Mouse (Mus musculus): ENCODE data around the gene Sipa1l1. TPM values are rescaled to one million over a fixed set of nuclear protein-coding genes. Genes with fewer than 3 reads are reported as not detected.

The Sipa1l1 gene
- polyA plus RNA-seq, 1 experiment from 2014 or later = 23.8 TPM

DNA sequence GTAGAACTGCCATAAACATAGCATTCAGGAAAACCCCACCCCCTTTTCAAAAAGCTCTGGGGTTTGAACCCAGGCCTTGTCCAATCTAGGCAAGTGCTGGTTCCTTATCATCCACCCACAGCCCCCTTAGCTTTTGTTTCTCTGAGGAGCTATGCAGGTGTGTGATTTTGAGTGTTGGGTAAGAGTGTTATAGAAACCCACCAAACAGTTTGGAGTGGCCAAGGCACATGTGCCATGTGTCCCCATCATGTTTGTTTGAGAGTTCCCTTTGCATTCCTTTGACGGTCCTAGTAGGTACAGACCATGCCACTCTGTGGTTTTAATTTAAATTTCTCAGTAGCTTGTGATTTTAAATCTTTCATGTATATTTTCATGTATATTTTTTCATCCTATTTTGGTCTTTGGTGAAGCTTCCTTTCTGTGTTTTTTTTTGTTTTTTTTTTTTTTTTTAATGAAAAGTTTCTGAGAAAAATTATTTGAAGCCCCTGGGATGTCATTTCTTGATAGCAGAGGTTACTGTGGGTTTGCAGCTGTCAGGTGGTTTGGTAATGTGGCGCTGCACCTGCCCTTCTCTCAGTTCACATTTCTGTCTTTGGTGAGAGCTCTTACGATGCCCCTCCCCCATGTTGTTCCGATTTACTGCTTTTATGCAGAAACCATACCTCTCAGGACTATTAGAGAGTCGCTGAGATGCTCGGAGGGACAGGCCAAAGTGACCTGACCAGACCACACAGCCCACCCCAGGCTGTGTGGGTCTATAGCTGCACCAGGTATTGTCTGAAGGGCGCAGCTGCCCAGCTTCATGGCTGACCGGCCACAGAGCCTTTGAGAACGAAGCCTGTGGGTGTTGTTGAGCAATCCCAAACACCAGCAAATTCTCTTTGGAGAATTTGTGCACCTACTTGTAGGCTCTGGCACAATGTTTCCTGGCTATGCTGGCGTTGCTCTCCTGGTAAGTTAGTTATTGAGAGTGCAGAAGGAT lies 126.1 kb downstream of the Sipa1l1 start:
- no peak overlapping the region for H3K27ac ChIP-seq
- ATAC-seq = no peak
- no peak overlapping the region for H3K4me3 ChIP-seq (replicated peaks)
- no peaks in the 10 kb centered on the region for H3K36me3 ChIP-seq
- WGBS = 79% methylated on average over 10 of the region's 10 CpGs
- H3K4me2 ChIP-seq (replicated peaks) = no peak overlapping the region
- H3K4me1 ChIP-seq (replicated peaks) = no peaks in the 10 kb centered on the region
- H3K27me3 ChIP-seq (replicated peaks) = no peaks in the 10 kb centered on the region
- no peak overlapping the region for H3K9ac ChIP-seq
- no peaks in the 10 kb centered on the region for H3K9me3 ChIP-seq

DNA sequence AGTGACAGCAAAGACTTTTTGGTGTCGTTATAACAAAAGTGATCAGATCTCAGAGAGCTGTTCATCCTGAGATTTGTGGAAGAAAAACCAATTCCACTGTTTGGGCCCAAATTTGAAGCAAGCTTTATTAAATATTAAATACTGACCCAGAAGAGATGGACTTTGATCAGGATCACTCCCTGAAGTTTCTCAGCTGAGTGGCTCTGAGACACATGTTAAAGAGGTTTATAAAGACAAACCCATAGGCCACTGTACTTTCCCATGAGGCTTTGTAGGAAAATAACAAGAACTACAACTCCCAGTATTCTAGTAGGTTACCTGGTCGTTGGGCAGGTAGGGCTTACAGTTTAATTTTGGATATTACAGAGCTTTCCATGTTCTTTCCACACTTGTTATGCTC lies 127.2 kb downstream of the Sipa1l1 start:
- Histone ChIP-seq H3K4me3 (replicated peaks) (no peak overlapping the region), H3K27ac (no peak overlapping the region), H3K27me3 (replicated peaks) (no peaks in the 10 kb centered on the region), H3K36me3 (no peaks in the 10 kb centered on the region), H3K4me2 (replicated peaks) (no peak overlapping the region), H3K9me3 (no peaks in the 10 kb centered on the region), H3K9ac (no peak overlapping the region), H3K4me1 (replicated peaks) (no peaks in the 10 kb centered on the region)
- WGBS = 79% methylated on average over 2 of the region's 2 CpGs
- no peak for ATAC-seq

DNA sequence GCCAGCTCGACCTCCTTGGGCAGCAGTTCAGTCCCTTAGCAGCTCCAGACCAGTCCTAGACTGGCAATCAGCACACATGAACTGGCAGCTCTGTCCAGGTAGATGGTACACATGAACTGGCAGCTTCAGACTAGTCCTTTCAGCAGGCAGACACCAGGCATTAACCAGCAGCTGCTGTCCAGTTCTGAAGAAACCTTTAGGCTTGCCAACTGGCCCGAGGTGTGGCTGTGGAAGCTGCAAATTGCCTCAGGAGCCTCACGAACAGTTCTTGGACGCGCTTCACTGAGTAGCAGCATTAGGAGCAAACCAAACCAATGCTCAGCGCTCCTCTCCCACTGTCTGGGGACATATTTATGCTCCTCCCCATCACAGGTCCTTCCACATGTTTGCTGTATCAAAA lies 128.1 kb downstream of the Sipa1l1 start:
- H3K27me3 ChIP-seq (replicated peaks) = no peaks in the 10 kb centered on the region
- 79% methylated on average over 6 of the region's 6 CpGs for WGBS
- ATAC-seq = no peak
- H3K27ac ChIP-seq = no peak overlapping the region
- H3K4me1 ChIP-seq (replicated peaks) = no peaks in the 10 kb centered on the region
- no peaks in the 10 kb centered on the region for H3K36me3 ChIP-seq
- H3K9me3 ChIP-seq = no peaks in the 10 kb centered on the region
- H3K4me3 ChIP-seq (replicated peaks) = no peak overlapping the region
- no peak overlapping the region for H3K4me2 ChIP-seq (replicated peaks)
- H3K9ac ChIP-seq = no peak overlapping the region

DNA sequence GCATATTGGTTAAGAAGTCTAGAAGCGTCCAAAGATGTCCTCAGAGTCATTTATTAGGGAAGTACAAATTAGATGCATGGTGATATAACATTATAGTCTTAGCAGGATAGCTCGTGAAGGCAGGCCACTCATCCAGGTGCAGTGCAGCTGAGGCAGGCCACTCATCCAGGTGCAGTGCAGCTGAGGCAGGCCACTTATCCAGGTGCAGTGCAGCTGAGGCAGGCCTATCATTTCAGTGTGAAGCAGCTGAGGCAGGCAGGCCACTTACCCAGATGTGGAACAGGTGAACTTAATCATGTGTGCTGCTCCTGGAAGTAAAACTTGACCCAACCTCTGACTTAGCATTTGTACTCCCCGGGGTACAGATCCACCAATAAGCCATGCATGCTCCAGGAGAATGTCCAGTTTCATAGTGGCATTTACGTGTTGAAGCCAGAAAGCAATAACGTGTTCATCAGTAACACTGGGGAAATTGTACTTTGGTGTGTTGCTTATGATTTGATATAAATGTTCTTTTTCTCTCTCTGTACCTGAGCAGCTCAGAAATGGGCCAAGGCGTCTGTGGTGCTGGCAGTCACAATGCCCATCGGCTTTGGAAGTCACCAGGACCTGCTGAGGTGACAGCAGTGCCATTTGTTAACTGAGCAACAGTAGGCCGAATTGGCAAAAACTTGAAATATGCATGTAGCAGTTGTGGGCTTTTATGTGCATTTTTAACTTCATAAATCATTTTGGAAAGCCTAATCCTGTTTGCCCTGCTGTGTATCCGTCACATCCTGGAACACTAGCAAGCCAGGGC lies 129.7 kb downstream of the Sipa1l1 start:
- H3K4me1 ChIP-seq (replicated peaks) = 0 out of 2 replicates have a peak, but pooled peaks cover 3% of the 10 kb centered on the region
- H3K4me3 ChIP-seq (replicated peaks) = no peak overlapping the region
- H3K9ac ChIP-seq = no peak overlapping the region
- H3K27ac ChIP-seq = no peak overlapping the region
- H3K36me3 ChIP-seq = no peaks in the 10 kb centered on the region
- 84% methylated on average over 9 of the region's 9 CpGs for WGBS
- H3K9me3 ChIP-seq = no peaks in the 10 kb centered on the region
- H3K27me3 ChIP-seq (replicated peaks) = no peaks in the 10 kb centered on the region
- no peak overlapping the region for H3K4me2 ChIP-seq (replicated peaks)
- no peak for ATAC-seq

DNA sequence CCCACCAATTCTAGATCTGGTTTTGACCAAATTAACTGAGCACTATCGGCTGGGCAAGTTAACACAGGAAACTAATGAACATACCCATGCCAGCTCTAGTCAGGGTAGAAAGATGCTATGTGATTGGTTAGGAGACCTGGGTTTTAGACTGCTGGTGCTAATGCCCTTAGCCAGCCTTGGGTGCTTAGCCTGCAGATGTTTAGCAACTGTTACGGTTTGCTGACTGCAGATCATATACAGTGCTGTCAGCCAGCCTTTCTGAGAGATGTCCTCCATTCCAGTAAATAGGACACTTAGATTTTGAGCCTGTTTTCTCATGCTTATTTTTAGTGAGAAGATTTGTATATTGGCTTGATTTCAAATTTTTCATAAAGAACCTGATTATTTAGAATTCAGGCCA lies 135.0 kb downstream of the Sipa1l1 start:
- Histone ChIP-seq H3K4me3 (replicated peaks) (no peak overlapping the region), H3K4me1 (replicated peaks) (0 out of 2 replicates have a peak, but pooled peaks cover 6% of the 10 kb centered on the region), H3K4me2 (replicated peaks) (no peak overlapping the region), H3K9me3 (no peaks in the 10 kb centered on the region), H3K36me3 (no peaks in the 10 kb centered on the region), H3K9ac (no peak overlapping the region), H3K27ac (0 out of 2 replicates have a peak overlapping the region, but pooled peaks have one; percentile 15), H3K27me3 (replicated peaks) (no peaks in the 10 kb centered on the region)
- 56% methylated on average over 2 of the region's 2 CpGs for WGBS
- ATAC-seq = 0 out of 2 replicates have a peak, but pooled peaks have one; percentile 10

DNA sequence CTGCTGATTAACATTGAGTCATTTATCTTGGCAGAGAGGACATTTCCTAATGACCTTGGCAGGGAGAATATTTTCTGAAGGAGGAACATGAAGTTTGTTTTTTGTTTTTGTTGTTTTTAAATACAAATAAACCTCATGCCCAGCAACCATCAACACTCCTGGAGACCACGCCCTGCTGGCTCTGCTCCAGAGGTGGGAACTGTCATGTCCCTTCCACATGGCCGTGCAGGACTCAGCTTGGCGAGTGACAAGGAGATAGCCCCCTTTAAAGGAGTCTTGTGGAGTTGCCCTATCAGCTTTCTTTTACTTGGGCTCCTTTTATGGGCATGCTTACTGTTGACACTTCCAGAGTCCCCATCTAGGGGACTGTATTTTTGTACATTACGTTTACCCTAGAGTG lies 136.9 kb downstream of the Sipa1l1 start:
- Histone ChIP-seq H3K4me3 (replicated peaks) (no peak overlapping the region), H3K4me1 (replicated peaks) (0 out of 2 replicates have a peak, but pooled peaks cover 6% of the 10 kb centered on the region), H3K36me3 (no peaks in the 10 kb centered on the region), H3K4me2 (replicated peaks) (no peak overlapping the region), H3K27ac (no peak overlapping the region), H3K27me3 (replicated peaks) (no peaks in the 10 kb centered on the region), H3K9ac (no peak overlapping the region), H3K9me3 (no peaks in the 10 kb centered on the region)
- ATAC-seq = no peak
- 80% methylated on average over 4 of the region's 4 CpGs for WGBS

DNA sequence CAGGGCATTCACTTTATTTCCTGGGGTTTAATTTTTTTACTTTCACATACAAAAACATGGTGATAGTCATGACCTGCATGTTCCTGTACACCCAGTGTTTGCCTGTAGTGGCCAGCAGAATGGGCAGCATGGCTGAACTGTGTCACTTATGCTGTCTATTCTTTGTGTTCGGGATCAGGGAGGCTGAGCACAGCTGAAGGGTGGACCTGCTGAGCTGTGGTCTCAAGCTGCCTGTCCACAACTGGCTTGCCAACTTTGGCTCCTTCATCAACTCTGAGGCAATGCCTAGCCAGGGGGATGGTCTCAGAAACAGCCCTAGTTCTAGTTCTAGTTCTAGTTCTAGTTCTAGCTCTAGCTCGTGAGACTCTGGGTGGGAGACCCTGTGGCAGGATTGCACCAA lies 142.5 kb downstream of the Sipa1l1 start:
- no peak overlapping the region for H3K4me2 ChIP-seq (replicated peaks)
- no peak for ATAC-seq
- H3K4me3 ChIP-seq (replicated peaks) = no peak overlapping the region
- no peaks in the 10 kb centered on the region for H3K27me3 ChIP-seq (replicated peaks)
- no peaks in the 10 kb centered on the region for H3K36me3 ChIP-seq
- no peak overlapping the region for H3K9ac ChIP-seq
- H3K27ac ChIP-seq = no peak overlapping the region
- H3K4me1 ChIP-seq (replicated peaks) = 0 out of 2 replicates have a peak, but pooled peaks cover 4% of the 10 kb centered on the region
- 85% methylated on average over 2 of the region's 2 CpGs for WGBS
- no peaks in the 10 kb centered on the region for H3K9me3 ChIP-seq

DNA sequence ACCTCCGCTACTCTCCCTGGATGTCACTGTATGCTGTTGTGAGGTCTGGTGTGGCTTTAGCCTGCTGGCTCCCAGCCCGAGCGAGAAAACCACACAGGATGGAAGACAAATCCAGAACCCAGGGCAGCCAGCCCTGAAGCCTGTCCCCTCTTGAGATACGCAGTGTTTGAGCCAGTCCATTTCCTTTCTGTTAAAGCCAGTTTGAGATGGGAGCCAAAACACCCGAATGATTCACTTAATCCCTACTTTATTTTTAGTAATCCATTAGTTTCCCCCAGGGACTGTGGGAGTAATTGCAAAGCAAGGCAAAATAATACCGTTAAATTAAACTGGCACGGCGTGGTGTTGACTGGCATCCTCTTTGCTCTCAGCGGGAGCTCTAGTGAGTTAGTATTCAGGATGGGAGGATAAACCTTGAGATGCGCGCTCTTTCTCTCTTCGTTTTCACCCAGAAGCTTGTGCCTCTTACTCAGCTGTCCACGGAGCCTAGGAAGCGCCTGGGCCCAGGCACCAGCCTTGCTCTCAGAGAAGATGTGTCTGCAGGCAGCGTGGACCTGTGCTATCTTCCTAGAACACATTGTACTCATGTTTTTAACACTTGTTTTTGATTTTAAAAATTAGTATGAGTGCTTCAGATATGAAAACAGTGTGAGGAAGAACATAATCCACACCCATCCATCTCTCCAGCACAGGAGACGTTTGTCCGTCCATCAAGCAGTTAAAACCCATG lies 143.1 kb downstream of the Sipa1l1 start:
- Histone ChIP-seq H3K9me3 (no peaks in the 10 kb centered on the region), H3K36me3 (no peaks in the 10 kb centered on the region), H3K4me3 (replicated peaks) (no peak overlapping the region), H3K4me1 (replicated peaks) (0 out of 2 replicates have a peak, but pooled peaks cover 4% of the 10 kb centered on the region), H3K9ac (no peak overlapping the region), H3K4me2 (replicated peaks) (no peak overlapping the region), H3K27me3 (replicated peaks) (no peaks in the 10 kb centered on the region), H3K27ac (no peak overlapping the region)
- 77% methylated on average over 17 of the region's 17 CpGs for WGBS
- no peak for ATAC-seq

DNA sequence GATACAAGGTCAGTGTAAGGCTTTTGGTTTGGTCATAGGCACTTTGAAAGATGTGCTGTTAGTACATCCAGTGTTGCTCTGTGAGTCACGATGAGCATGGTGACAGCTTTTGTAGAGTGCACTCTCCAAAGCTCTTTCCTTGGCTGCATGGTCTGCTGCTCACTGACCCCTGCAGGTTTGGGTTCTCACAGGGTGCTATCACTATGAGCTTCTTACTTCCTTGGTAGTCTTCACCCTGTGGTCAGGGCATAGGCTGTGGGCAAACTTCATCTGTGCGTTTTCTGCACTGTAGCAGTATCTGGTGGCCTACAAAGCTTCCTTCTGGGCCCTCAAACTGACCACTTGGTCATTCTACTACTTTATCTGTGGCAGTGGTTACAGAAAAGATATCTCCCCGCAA lies 144.0 kb downstream of the Sipa1l1 start:
- WGBS = 88% methylated on average over 3 of the region's 3 CpGs
- no peak overlapping the region for H3K4me2 ChIP-seq (replicated peaks)
- ATAC-seq = no peak
- H3K9ac ChIP-seq = no peak overlapping the region
- no peaks in the 10 kb centered on the region for H3K9me3 ChIP-seq
- no peaks in the 10 kb centered on the region for H3K27me3 ChIP-seq (replicated peaks)
- no peaks in the 10 kb centered on the region for H3K36me3 ChIP-seq
- H3K4me1 ChIP-seq (replicated peaks) = 0 out of 2 replicates have a peak, but pooled peaks cover 4% of the 10 kb centered on the region
- H3K4me3 ChIP-seq (replicated peaks) = no peak overlapping the region
- no peak overlapping the region for H3K27ac ChIP-seq

DNA sequence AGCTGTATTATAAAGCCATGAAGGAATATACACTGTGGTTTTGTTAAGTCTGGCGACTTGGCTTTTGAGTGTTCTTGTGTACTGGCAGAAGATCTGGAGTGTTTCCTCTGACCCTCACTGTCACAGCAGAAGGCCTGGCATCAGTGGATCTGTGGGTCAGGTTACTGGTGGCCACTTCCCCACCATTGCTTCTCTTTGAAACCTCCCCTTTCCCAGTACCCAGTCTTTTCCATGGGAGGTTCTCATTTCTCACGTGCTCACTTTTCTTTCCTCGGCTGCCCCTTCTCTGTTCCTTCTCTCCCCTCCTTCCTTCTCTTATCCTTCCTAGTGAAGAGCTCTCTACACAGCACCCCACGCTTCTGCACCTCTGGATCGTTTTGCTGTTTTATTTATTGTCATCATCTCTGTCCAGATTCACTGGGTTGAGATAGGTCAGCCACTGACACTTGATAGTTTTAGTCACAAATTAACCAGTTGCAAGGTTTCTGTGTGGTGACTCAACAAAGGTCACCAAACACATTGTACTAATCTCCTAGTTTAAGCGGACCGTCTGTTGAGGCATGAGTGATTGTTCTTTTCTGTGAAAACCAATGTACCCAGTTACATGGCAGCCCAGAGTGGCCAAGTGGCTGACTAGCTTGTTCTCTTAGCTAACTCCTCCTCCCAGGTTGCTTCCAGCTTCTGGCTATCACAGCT lies 150.5 kb downstream of the Sipa1l1 start:
- 68% methylated on average over 7 of the region's 7 CpGs for WGBS
- Histone ChIP-seq H3K4me3 (replicated peaks) (no peak overlapping the region), H3K4me2 (replicated peaks) (no peak overlapping the region), H3K4me1 (replicated peaks) (0 out of 2 replicates have a peak, but pooled peaks cover 5% of the 10 kb centered on the region), H3K36me3 (no peaks in the 10 kb centered on the region), H3K27ac (no peak overlapping the region), H3K9me3 (no peaks in the 10 kb centered on the region), H3K9ac (no peak overlapping the region), H3K27me3 (replicated peaks) (no peaks in the 10 kb centered on the region)
- peak; percentile 23; the same call in 1 of the 2 replicates for ATAC-seq

DNA sequence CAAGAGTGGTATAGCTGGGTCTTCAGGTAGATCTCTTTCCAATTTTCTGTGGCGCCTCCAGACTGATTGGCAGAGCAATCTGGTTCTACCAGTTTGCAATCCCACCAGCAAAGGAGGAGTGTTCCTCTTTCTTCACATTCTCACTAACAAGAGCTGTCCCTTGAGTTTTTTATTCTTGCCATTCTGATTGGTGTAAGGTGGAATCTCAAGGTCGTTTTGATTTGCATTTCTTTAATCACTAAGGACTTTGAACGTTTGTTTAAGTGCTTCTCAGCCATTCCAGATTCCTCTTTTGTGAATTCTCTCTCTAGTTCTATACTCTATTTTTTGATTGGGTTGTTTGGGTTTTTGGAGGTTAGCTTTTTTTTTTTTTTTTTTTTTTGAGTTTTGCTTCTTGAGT lies 151.1 kb downstream of the Sipa1l1 start:
- Histone ChIP-seq H3K4me1 (replicated peaks) (0 out of 2 replicates have a peak, but pooled peaks cover 5% of the 10 kb centered on the region), H3K27ac (no peak overlapping the region), H3K4me2 (replicated peaks) (no peak overlapping the region), H3K9ac (no peak overlapping the region), H3K36me3 (no peaks in the 10 kb centered on the region), H3K4me3 (replicated peaks) (no peak overlapping the region), H3K27me3 (replicated peaks) (no peaks in the 10 kb centered on the region), H3K9me3 (no peaks in the 10 kb centered on the region)
- ATAC-seq = peak; percentile 31; the same call in 1 of the 2 replicates
- WGBS = 51% methylated on average over 3 of the region's 3 CpGs

Data from intestine, embryonic 15.5 days (tissue).